Mouse (Mus musculus): ENCODE data around the gene Stk39.

The Stk39 gene

DNA sequence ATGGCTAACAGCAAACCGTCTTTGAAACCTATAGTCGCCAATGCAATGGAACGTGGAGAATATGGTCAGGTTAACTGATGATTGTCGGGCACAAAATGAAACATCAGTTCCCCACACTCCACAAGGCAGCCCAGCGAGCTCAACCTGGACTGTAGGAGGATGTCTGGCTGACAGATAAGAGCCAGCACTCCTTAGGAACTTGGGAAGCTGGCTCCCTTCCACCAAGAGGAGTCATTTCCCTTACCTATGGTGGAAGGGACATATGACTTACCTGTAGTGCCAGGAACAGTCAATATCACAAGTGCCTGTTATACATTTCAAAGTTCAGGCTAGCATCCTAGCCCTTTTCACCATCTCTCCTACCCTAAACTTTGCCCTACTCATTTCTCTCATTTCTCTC lies 14.0 kb downstream of the Stk39 start:
- no peak for DNase-seq (ENCODE audit: low read depth, low spot score)

DNA sequence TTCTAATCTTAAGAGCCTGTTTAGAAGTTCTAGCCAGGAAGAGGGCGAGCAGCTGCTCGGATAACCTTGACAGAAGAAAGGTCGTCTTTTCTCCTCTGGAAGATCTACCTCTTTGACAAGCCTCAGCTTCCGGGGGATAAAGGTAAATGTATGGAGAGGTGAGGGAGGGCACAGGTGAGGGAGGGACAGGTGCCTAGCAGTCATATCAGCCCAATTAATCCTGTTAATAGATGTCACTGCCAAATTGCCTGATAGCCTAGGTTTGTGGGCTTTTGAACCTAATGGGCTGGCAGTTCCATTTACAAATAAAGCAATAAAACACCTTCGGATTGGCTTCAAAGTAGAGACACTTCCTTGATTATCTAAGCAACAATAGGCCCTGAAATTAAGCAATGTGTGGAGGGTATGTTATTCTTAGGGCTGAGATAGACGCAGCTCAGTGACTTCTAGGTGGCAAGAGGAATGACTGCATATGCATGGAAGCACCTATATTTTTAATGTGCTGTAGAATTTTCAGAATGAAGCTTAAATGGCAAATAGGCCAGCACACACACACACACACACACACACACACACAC lies 14.5 kb downstream of the Stk39 start:
- no peak for DNase-seq (ENCODE audit: low read depth, low spot score)

DNA sequence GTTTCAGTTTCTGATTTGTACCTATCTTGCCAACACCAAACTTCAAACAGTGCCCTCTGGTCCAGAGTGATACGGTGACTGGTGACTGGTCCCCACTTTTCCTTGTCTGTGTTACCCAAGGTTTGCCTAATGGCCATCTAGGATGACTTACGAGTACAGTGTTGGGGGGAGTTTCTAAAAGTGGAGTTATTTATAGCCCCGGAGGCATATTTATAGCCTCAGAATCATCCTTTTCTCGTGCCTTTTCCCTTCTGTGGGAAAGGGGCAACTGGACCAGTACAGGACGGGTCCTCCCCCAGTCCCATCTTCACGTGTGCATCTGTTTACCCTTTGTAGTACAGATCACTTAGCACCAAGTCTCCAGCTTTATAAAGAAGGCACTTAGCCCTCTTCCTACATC lies 15.2 kb downstream of the Stk39 start:
- no peak for DNase-seq (ENCODE audit: low read depth, low spot score)

DNA sequence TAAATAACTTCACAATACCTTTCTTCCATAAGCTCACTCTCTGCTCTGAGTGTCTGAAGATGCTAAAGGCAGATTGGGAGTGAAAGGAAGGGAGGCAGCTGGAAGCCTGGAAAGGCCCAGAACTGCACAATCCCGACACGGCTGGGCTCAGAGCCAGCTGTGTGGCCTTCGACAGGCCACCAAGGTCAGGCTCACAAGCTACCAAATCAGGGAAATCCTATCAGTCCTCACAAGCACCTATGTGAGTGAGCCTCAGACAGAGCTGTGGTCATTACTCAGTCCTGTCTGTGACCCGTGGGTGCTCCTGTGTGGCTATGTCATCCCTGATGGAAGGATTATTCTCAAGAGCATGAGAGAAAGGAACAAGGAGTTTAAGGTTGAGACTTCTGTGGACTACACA lies 19.7 kb downstream of the Stk39 start:
- no peak for DNase-seq (ENCODE audit: low read depth, low spot score)

DNA sequence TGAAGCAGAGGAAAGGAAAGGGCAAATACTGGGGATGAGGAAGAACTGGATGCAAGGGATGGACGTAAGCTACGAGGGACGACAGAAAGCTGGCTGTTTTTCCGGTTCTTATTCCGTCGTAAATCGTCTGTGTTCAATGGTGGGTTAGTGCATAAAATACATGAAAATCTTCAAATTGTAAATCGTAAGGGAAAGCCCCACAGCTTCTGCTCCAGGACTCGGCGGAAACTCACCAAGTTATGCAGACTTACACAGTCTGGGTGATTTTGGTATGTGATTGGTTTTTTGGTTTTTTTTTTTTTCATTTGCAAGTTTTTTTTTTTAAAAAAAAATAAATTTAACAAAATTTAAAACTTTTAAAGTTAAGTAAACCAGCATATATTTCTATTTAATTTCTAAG lies 24.0 kb downstream of the Stk39 start:
- DNase-seq (ENCODE audit: low read depth, low spot score) = no peak

DNA sequence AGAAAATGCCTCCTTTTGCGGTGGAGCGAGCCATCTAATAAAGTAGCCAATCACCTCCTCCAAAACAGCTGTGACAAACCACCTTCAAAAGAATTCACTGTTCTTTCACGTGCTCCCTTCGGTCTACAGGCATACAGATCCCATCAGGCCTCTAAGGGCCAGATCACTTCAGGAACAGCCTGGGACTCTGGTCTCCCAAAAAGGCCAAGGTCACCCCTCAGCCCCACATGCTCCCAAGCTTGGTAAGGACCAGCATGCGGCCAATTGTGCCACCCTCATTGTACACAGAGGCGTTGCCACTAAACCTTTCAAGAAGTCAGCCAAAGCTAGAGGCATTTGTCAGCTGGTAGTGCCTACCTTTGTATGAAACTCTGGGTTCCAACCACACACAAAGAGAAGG lies 28.9 kb downstream of the Stk39 start:
- DNase-seq (ENCODE audit: low read depth, low spot score) = no peak

DNA sequence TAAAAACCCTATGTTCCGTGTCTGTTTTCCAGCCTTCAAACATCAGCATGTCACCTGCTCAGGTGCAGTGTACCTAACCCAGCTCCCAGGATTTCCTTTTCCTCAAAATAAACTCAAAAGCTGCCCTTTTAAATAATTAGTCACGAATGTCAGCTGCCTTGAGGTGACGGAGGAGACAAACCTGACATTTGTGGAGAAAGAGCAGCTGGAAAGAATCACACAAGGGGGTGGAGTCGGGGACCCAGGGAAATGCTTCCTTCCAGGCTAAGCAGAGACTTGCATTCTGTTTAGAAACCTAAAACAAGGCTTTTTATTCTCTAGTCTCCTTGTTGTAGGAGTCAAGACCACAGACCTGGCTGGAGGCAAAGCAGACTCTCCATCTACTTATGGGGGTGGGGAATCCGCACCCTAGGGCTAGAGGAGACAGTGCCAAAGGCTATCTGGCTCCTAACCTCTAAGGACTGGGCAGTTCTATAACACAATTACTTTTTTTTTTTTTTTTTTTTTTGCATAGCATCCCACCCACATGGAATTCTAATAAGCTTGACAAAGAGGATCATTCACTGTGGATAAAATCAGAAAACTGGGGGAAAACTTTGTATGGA lies 29.9 kb downstream of the Stk39 start:
- no peak for DNase-seq (ENCODE audit: low read depth, low spot score)

DNA sequence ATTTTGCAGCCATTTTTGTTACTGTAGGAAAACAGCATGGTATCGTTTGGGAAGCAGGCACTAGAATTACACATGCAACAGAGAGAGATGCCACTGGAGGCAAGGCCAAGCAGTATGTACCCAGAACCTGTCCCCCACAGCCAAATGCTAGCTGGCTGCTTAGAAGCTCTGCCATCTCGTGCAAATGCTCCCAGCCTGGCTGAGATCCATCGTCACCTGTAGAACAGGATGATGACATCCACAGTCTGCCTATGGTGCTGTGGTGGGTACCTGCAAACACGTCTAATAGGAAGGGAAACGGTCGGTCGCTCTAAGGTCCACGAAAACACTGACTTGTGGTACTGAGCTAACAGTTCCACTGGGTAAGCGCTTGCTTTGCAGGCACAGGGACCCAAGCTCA lies 32.5 kb downstream of the Stk39 start:
- DNase-seq (ENCODE audit: low read depth, low spot score) = no peak

DNA sequence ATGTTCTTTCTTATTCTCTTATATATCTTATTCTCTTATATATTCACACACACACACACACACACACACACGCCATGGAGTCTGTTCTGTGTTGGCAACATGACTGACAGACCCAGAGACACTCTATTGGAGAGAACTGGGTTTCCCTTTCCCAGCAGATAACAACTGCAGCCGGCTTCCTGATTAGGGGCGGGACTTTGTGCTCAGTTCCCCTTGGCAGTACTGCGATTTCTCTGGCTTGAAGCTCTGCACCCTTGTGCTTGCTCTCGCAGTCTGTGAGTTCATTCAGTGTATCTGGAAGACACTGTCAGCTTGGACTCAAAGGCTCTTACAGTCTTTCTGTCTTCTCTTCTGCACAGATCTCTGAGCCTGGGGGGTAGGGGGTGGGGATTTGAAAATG lies 34.1 kb downstream of the Stk39 start:
- DNase-seq (ENCODE audit: low read depth, low spot score) = no peak

DNA sequence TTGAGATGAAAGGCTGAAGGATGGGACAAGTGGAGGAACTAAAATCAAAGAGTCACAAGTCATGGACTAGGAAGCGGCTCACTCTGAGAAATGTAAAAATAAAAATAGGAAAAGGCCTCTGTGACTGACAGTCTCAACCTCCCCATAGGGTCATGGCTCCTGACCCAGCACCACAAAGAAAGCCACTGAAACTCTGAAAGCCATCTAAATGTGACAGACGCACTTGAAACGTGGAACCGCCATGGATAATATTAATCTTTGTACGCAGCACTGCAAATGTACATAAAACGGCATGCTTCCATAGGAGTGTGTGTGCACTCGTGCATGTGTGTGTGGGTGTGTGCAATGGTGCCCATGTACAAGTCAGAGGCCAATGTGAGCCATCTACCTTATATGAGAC lies 34.9 kb downstream of the Stk39 start:
- DNase-seq (ENCODE audit: low read depth, low spot score) = no peak

DNA sequence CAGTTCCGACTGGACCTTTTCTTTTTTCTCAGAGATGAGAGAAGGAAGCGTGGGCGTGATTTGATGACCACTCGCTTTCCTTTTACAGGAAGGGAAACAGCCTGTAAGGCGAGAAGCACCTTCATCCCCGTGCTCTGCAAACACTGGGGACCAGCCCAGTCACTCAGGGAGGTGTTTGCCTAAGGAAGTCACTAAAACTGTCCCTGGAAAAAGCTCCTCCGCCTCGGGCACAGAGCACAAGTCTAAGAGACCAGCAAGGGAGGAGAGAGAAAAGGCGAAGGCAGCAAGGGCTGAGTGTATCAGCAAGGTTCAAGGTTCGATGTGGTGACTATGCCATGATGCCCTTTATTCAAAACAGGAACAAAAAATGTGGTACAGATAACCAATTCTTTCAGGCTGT lies 35.8 kb downstream of the Stk39 start:
- no peak for DNase-seq (ENCODE audit: low read depth, low spot score)

DNA sequence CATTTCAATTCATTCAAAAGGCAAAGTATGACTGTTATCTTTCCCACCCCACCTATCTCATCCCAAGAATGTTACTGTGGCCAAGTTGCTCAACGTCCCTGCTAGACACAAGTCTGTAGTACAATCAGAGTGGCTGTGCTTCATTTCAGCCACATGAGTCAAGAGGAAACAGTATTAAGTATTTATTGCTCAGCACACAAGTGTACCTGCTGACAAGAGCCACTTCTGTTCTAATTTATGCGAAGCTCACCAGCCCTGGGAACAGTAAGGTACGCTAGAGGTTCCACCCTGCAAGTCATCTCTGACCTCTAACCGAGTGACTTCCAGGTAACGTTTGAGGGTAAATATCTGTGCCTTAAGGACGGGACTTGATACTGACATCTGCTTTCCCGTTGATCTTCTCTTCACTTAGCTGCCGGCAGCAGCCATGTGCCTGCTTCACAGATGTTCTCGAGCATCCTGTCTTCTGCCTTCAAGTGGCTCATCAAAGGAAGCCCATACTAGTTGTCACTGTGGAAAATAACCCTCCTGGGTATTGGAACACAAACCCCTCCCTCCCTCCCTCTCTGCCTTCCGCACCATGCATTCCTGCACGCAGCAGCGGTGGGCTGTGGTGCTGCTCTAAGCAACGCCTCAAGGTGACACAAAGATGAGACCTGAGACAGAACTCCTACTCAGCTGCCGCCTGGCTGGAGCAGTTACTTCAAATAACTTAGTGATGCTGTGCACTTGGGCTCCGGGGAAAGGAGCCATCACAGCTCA lies 36.4 kb downstream of the Stk39 start:
- DNase-seq (ENCODE audit: low read depth, low spot score) = peak; percentile 9

DNA sequence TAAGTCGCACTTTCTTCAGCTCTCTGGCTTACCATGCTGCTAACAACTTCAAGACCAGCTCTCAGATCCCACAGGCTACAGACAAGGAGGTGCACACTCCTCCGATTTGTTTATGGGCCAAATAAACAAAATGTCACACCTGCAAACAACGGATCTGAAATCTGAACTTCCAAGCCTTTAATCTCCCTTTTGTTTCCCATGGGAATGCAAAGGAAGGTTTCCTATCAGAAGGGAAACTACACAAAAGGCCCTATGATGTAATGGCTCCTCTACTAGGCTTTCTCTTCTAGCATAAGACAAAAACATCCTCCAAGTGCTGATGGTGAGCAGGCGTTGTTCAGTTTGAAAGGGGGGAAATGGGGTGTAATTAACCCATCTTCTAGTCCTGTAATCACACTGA lies 37.1 kb downstream of the Stk39 start:
- peak; percentile 13 for DNase-seq (ENCODE audit: low read depth, low spot score)

DNA sequence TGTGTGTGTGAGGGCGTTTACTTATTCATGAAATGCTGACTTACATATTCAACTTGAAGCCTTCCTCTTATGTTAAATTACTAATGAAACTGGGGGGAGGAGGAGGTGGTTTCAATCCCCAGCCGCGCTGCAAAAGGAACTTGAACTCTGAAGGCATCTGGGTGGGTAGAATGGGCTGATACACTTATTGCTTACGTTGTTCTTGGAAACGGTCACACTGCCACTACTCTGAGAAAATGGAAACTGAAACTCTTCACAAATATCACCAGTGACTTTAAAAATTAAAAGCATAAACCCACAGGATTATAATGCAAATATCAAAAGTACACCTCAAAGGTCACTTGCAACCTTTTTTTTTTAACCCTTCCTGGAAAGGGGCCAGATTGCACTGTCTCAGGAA lies 37.5 kb downstream of the Stk39 start:
- DNase-seq (ENCODE audit: low read depth, low spot score) = no peak

DNA sequence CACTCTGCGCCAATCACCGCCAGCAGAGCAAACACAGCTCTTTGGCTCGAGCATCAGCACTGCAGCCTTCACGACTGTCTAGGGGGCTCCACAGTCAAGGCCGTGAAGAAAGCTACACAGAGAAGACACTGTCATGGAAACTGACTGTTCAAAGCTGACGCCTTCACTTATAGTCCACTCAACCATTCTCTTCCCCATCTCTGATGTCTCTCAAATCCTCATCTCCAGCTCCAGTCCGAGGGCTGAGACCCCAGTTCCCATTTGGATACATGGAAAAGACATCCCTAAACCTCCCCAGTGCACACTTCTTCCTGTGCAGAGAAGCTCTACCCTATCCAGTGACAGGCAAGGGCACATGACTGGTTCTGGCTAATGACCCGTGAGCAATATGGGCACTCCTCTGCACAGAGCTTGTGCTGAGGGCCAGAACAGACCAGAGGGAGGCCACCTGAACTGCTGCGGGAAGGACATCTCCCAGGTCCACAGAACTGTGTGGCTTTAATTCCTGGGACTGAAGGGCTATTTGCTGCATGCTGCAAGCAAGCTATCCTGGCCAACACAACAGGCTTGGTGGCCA lies 38.2 kb downstream of the Stk39 start:
- DNase-seq (ENCODE audit: low read depth, low spot score) = no peak

DNA sequence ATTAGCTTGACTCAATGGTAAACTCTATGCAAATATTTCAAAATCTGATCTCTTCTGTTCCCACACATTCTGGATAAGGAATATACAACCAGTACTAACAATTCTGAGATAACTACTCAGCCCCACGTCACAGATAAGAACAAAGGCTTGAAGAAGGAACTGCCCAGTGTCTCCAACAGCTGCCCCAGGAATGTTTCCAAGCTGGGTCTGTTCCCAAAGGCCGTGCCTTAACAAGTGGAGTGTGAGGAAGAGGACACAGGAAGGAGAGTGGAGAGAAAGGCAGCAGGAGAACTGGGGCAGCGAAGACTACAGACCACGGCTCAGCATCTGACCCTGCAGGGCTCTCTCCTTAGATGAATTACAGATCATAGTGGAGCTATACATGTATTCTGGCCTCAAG lies 39.2 kb downstream of the Stk39 start:
- DNase-seq (ENCODE audit: low read depth, low spot score) = no peak

DNA sequence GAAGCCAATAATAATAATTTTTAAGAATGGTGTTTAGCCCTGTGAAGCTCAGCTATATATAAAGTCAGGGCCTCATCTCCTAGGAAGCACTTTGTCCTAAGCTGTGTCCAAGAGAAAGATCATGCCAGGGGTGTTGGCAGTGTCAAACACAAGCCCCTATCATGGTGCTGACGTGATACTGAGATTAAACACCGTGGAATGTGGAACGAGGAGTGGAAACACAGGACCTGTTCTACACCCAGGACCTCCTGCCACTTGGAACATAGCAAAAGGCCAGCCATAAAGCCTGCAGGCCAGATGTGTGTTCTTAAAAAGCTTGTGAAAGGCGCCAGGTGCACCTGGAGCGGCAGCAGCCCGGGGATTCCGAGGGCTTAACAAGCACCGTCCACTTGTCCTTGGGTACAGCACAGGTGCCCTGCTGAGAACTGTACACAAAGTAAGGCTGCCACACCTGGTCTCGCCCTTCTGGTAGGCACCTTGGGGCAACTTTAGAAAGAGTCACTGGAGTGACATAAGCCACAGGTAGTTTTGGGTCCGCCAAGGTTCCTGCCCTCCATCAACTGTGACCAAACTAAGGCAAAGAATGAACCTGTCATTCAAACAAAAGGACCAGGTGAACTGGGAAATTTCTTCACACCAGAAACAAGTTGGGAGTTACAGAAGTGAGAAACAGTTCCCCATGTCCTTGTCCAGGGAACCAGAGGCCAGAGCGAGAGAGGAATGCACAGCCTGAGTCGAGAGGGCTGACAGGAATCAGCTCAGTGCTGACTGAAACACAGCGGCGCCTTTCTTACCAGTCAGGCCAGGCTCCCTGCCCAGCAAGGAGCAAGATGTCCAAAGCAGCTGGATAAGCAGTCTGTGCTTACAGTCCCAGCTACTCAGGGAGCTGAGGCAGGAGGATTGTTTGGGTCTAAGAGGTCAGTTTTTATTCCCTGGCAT lies 40.8 kb downstream of the Stk39 start:
- no peak for DNase-seq (ENCODE audit: low read depth, low spot score)

DNA sequence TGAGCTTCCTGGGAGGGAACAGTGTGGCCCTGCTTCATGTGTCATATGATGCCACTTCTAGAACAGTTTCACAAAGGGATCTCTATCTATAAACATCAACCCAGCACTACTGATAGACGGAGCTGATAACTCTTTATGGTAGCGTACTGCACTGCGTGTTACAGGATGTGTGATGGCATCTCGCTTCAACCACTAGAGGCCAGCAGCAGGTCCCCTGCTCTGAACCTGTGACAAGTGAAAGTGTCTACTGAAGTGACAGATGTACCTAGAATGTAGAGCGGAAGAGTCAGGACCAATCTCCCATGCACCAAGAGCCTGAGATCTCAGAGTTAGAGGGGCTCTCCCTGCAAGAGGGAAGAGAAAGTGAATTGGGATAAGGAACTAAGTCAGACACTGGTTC lies 41.6 kb downstream of the Stk39 start:
- DNase-seq (ENCODE audit: low read depth, low spot score) = no peak

DNA sequence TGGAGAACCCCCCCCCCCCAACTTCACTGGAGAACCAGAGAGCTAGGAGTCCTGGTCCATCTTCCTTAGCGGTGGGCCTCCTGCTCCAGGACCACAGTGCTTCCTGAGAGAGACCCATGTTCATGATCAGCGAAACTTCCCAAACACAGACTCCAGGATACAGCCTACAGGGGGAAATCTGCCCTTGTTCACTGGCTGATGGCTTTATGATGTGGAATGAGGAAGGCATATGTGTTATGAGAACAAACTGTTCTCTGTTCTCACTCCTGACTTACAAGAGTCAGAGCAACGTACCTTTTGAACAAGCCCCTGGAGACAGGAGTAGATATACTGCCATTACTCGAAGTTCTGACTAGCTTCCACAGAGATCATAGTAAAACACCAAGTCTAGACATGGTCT lies 42.6 kb downstream of the Stk39 start:
- no peak for DNase-seq (ENCODE audit: low read depth, low spot score)

DNA sequence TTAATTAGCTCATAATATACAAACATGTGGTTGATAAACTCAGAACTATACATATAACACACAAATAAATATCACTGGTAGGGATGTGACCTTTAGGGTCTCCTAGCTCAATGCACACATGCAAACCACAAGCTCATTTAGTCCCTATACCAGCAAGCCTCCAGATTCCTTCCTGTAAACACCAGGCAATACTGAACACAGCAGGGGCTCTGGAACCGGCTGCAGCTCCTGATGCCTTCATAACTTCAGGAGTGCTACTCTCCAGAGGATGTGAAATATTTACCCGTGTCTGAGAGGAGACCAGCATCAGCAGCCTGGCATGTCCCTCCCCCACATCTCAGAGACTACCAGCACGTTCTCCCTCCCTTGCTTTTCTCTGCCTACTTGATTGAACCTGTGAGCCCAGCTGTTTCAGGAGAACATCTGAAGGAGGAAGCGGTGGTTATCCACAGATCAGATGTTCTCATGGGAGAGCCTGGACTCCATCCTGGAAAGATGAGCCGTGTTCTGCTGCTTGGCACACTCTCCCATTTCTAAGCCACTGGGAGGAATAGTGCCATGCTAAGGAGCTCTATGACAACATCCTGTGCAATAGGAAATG lies 45.0 kb downstream of the Stk39 start:
- no peak for DNase-seq (ENCODE audit: low read depth, low spot score)

DNA sequence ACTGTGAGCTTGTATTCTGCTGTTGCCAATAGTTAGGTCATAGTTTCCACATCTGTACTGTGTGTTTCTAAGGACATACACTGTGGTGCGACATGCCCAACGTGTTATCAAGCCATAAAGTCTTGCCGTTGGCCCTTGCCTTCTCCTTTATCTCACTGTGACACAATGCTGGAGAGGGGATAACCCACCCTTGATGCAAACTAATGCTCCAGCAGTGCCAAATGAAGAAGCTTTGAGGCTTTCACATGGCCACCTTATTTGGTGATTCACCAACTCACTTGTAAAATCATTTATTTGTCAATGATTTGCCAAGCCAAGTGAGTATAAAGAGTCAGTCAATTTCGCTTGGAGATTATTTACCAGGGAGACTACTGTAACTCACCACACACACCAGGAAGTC lies 46.0 kb downstream of the Stk39 start:
- no peak for DNase-seq (ENCODE audit: low read depth, low spot score)

DNA sequence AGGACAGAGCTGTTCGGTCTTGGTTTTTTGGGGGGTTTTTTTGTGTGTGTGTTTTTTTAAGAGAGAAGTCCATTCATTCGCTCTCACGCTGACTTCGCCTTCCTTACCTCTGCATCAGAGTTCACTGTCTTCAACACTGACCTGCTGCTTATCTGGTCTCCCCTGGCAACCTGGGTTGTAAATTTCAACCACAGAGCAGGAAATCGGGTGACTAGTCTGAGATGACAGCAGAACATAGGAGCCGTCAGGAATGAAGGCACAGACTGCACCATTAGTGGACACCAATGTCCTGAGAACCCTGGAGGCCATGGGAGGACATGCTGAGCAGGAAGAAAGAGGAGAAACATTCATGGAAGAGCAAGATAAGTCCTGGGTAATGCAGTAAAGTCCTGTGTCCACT lies 51.1 kb downstream of the Stk39 start:
- no peak for DNase-seq (ENCODE audit: low read depth, low spot score)
